Mouse (Mus musculus) cerebellum, adult 9-10 months (tissue): ENCODE measurements around the gene Cog8.

ENCODE experiments used
- DNase-seq: peaks from one replicate; pipeline ENCODE4 v3.0.0; 2022

The Cog8 gene

DNA sequence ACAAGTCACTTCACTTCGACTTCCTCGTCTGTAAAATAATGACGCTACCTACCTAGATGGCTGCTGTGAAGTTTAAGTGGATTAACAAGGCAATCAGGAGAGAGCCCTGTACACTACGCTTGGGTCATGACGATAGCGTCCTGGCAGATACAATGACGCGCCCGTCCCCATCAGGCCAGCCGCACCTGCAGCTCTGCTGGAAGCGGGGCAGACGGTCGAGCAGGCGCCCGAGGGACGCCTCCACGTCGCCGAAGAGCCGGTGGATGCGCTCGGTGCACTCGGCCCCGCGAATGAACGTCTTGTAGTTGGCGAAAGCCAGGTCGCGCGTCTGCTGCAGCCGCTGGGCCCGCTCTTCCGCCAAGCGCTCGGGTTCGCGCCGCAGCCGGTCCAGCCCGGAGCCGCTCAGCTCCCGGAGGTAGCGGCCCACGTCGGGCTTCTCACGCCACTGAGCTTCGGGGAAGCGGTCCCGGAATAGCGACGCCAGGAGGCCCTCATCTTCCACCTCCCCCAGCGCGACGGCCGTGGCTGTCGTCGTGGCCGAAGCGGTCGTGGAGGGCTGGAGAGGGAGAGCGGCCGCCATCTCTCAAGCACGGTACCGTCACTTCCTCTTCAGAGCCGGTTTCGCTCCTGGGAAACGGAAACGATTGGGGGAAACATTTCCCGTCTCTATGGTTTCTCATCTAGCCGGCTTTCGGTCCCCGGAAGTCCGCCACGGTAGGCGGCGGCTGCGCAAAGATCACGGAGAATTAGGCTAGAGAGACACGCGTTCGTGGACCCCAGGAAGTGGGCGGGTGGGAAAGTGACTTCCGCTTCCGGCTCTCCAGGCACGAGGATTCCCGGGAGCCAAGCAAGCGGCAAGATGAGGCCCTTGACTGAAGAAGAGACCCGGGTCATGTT is at the start of gene Cog8, which contains the start of gene Nip7:
TSS of gene Cog8 (minus strand) at position 614 of the 897 bp plus-strand sequence.
TSS of gene Nip7 (plus strand) at position 802 of the 897 bp plus-strand sequence.
- DNase-seq, result peak; percentile 97

DNA sequence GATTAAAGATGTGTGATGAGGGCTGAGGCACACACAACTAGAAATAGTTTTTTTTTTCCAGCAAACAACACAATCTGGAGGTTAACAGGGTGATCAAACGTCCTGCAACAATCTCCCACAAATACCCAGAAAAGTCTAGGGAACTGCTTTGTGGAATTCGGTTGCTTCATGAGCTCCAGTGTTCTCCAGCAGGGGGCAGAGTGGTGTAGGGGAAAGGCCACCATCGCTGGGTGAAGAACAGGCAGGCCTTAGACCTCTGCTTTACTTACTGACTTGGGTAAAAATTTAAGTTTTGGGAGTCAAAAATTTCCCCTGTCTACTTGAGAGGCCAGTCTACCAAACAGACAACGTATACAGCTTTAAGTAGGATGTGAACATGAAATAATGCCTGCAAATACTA is 48.1 kb upstream of the Cog8 start:
- DNase-seq, result peak; percentile 61

DNA sequence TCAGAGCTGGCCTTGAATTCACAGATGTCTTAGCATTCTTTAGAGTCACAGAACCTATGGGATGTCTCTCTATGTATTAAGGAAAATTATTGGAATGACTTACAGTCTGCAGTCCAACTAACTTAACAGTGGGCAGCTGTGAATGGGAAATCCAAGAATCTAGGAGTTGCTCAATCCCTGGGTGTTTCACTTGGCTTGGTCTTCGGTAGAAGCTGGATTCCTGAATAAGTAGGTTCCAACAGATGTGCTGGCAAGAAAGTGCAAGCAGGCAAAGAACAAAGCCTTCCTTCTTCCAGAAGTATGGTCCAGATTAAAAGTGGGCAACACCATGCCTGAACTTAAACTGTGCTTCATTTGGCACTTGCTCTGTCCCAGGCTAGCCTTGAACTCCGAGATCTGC is 44.1 kb upstream of the Cog8 start:
- no peak for DNase-seq

DNA sequence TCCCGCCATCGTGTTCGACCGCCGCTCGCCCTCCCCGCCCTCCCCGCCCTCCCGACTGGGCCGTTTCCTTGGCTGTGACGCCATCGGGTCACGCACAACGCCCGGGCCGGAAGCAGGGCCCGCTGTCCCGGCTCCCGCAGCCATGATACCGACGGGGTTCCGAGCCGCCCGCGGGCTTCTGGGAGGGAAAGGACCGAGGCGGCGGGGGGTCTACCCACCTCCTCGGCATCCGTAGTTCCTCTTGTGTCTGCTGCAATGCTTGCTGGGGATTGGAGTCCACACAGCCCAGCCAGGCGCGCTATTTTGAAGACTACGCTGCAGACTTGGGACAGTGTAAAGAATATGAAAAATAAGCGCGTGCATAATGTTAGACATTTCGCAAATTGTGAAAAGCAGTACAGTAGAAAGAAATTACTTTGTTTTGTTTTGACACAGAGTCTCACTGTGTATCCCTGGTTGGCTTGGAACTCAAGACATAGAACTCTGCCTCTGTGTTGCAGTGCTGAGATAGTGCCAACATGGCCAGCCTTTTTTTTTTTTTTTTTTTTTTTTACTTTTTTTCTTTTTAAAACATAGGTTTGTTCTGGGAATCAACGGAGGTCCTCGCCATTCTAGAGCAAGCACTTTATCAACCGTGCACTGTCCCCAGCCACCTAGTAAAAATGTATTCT is 40.0 kb upstream of the Cog8 start, which contains the start of gene Terf2:
TSS of gene Terf2 (minus strand) at position 182 of the 671 bp plus-strand sequence.
- DNase-seq, result peak; percentile 97

DNA sequence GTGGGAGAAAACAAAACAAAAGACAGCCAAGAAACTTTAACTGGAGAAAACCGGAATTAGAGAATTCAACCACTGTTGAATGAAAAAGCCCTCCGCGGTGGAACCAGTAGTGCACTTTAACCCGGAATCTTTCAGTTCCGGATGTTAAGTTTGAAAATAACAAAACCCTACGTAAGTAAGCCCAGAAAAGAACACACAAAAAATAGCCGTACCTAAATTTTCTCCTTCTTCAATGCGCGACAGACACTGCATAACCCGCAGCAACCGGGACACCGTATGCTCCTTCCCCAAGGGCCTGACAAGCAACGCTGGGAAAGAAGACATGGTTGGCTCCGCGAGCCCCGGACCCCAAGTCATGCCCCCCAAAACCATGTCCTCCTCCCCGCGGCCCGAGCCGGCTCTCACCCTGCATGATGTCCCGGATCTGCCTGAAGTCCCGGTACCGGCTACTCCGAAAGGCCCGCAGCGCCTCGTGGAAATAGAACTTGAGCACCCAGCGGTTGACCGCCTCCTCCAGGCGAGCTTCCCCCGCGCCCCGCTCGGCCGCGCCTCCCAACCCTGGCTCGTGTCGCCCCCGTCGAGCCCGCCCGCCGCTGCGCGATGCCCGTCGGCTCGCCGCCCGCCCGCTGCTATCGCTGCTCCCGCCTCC is 39.4 kb upstream of the Cog8 start:
- DNase-seq, result no peak

DNA sequence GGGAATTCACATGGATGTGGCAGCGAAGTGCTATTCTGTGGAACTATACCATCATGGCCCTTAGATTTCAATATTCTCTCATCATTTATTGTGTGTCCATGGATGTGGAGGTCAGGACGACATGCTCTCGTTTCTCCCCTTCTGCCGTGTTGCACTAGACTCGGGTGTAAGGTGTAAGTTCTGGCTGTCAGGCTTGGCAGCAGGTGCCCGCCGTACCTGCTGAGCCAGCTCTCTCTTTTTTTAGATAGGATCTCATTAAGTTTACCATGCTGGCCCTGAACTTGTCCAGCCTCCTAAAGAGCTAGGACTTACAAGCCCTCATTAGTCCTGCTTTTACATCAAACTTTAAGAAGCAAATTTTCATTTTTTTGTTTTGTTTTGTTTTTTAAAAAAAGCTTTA is 34.0 kb upstream of the Cog8 start:
- DNase-seq, result no peak

DNA sequence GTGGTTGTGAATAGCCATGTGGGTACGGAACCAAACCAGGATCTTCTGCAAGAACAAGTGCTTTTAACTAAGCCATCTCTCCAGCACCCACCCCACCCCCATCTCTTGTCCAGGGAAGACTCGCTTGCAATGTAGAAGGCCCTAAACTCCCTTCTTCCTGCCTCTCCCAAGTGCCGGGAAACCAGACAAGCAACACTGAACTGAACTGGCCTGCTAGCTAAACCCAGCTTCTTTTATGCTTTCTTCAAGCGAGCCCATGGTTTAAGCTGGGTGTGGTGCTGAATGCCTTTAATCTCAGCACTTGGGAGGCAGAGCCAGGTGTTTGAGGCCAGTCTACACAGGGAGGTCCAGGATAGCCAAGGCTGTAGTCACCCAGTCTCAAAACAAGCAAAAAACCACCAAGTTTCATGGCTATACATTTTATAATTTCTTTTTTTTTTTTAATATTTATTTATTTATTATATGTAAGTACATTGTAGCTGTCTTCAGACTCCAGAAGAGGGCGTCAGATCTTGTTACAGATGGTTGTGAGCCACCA is 32.1 kb upstream of the Cog8 start:
- no peak for DNase-seq

DNA sequence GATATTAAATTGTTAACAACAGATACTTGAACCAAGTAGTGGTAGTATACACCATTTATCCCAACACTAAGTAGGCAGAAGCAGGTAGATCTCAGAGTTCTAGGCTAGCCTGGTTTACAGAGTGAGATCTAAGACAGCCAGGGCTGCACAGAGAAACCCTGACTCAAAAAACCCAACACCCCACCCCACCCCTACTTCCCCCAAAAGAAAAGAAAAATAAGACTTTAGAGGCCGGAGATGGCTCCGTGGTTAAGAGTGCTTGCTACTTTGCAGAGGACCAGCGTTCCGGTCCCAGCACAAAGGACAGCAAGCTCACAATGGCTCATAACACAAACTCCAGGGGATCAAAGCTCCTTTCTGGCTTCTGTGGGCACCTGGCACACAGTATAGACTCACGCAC is 29.5 kb upstream of the Cog8 start:
- DNase-seq, result no peak

DNA sequence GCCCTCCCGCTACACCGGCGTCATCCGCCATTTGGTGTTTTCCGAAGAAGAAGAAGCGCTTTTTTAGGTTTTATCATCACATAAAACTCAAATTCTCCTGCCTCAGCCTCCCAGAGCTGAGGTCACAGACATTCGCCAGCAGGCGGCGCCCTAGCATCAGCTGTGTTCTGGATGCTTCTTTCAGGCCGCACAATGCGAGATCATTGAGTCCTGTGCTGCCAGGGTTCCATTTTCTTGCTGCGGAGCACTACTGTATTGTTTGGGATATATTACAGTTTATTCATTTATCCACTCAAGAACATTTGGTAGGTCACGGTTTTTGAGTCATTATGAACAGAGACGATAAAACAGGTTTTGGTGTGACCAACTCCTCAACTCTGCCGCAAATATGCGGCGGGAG is 28.9 kb upstream of the Cog8 start:
- DNase-seq, result no peak

DNA sequence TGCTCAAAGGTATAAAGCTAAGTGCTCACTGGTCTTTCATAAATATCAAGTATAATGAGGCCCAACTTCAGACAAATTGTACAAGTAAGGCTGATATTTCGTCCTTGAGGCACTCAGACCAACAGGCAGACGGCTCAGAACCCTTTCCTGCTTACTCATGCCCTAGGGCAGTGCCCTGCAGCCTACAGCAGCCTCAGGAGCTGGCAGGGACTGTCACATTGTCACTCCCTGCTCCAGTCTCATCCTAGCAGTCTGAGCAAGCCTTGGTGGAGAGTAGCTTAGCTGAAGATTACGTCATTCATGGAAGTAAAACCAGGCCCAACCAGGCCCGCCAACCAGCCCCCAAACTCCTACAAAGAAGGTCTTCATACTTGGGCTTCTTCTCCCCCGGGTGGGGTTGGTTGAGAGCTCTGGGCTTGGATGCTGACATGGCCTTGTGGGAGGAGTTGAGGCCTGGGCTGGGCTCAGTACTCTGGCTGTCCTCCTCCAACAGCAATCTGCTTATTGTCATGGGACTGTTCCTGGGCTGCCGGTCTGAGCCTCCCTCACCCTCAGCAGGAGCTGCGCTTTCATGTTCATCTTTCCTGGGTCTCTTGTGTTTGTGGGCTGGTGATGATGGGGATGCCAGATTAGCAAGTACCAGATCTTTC is 19.9 kb upstream of the Cog8 start:
- DNase-seq, result no peak

DNA sequence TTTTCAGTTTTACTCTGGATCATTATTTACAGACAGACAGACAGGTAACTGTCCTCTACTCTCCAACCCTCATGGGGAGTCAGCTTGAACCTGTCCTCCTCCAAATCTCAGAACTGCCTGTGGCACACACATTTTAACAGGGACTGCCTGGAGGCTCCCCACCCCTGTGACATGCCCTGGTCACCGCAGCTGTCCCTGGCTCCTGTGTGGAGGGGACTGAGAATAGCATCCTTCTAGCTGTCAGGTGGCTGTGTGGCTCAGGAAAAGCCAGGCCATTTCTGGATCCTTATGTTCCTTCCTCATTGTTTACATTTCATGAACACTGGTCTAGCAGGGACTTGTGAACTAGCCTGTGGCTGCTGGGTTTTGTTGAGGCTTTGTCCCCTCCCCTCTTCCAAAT is 17.6 kb upstream of the Cog8 start:
- DNase-seq, result no peak

DNA sequence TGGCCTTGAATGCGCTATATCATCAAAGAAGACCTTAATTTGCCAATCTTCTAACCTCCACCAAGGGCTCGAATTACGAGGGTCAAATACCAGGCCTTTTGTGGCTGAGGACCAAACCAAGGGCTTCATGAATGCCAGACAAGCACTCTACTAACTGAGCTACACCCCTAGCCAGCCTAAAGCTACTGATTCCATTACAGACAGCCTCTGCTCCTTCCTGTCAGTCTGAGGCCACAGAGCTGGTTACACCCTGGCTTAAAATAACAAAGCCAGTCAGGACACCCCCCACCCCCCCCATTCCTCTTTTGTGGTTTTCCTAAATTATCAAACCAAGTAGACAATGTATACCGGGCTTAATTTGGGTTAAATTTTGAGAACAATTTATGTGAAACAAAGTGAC is 17.2 kb upstream of the Cog8 start:
- no peak for DNase-seq

DNA sequence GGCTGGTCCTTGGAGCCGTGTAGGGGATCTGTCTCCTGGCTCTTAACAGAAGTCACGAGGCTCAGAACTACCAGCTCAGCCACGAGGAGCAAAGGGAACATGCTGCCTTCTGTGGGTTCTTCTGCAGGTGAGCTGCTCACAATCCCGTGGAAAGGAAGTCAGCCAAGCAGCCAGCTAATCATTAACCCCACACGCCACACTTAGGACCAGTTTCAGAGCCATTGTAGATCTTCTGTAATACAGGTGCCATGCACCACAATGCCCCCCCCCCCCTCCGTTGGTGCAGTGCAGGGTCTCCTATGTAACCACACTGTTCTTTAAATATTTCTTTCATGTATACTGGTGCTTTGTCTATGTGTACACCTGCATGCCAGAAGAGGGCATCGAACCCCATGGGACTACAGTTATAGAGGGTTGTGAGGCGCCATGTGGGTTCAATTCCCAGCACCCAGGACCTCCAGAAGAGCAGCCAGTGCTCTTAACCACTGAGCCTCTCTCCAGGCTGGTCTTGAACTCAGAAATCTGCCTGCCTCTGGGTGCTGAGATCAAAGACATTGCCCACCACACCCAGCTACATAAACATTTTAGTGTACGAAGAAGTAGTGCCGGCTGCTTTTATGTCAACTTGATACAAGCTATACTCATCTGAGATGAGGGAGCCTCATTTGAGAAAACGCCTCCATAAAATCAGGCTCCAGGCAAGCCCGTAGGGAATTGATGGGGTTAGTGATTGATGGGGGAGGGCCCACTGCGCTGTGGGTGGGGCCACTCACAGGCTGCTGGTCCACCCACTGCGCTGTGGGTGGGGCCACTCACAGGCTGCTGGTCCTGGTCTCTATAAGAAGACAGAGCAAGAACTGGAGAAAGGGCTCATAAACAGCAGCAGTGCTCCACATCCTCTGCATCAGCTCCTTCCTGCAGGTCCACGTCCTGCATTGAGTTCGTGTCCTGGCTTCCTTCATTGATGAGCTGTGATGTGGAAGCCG is 9.3 kb upstream of the Cog8 start, which contains the start of gene Tmed6:
TSS of gene Tmed6 (minus strand) at position 134 of the 986 bp plus-strand sequence.
- no peak for DNase-seq

DNA sequence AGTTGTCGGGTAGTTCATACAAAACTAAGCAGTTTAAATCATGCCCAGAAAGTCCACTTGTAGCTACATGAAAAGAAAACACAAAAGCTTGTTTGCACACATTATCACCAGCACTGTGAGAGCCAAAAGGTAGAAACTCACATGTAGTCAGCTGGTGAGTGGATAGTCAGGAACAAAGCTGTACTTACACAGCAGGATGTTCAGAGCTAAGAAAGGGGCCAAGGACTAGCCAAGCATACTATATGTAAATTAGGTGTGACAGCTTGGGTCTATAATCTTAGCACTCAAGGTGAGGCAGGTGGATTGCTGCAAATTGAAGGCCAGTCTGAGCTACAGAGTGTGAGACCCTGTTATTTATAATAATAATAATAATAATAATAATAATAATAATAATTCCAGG is 6.1 kb upstream of the Cog8 start:
- no peak for DNase-seq

DNA sequence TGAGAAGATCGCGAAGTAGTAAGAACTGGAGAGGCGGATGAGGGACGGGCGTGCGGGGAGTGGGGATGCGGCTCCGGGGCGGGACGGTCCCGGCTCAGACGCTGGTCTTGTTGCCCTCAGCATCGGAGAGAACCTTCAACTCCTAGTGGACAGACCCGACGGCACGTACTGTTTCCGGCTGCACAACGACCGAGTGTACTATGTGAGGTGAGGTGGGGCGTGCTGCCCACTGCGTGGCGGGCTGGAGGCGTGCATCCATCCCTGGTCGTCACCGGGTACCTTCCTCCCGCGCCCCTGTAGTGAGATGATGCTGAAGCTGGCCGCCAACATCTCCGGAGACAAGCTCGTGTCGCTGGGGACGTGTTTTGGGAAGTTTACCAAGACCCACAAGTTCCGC is 482 bp upstream of the Cog8 start:
- DNase-seq, result no peak

DNA sequence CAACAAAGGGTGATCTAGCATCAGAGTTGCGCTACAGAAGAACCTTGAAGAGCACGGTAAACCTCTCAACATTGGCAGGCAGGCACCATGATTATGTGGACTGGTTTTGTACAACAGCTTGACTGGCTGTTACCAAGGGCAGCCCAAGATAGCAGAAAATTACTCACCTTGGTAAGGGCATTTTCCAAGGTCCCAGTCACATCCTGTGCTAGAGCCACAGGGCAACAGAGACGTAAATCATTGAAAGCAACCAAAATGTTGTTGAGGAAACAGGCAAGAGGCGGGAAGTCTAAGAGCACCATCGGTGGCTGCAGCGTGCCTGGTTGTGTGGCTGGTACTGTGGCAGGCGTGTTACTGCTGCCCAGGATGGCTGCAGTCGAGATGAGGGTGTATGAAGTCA is 4.4 kb downstream of the Cog8 start:
- DNase-seq, result no peak

DNA sequence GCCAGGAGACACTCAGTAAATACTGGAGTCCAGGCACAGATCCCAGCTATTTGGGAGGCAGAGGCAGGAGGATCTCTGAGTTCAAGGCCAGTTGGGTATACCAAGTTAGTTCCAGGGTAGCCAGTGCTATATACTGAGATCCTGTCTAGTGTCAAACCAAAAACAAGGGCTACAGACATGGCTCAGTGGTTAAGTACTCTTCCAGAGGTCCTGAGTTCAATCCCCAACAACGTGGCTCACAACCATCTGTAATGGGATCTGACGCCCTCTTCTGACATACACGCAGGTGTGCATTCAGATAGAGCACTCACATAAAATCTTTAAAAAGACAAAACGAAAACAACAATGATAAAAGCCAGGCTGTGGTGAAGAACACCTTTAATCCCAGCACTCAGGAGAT is 7.0 kb downstream of the Cog8 start:
- no peak for DNase-seq

DNA sequence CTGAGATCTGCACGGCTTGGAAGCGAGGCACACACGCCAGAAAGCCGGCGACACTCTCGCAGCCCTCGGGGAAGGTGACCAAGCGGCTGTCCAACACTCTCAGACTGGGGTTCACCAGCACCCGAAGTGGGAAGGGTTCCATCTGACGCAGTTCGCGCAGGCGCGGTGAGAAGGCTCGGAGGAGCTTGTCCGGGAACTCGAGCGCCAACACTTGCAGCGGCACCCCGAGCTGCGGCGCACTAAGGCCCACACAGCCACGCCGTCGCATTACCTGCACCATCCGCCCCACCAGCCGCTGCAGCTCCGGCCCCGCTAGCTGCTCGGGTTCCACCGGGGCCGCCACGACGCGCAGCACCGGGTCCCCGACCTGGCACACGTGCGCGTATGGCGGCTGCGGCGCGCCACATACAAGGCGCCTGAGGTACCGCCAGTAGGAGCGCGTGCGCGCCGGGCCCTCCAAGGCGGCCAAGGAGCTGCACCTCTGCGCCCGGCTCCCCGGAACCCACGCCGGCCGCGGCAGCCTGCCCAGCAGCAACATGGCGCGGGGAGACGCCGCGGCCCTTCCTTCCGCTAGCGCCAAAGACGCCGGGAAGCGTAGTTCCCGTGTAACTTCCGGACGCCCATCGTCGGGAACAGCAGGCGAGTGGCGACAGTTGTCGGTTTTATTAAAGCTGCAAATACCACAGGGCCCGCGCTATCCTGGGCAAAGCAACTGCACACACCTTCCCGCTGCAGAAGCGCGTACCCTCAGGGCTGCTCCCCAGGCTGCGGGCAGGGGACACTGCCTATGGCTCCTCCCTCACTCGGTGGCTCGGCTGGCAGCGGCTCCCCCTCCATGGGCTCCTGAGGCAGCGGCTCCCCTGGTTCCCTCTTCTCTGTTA is 8.2 kb downstream of the Cog8 start, which contains the start of gene Pdf:
TSS of gene Pdf (minus strand) at position 554 of the 881 bp plus-strand sequence.
- DNase-seq, result peak; percentile 85

DNA sequence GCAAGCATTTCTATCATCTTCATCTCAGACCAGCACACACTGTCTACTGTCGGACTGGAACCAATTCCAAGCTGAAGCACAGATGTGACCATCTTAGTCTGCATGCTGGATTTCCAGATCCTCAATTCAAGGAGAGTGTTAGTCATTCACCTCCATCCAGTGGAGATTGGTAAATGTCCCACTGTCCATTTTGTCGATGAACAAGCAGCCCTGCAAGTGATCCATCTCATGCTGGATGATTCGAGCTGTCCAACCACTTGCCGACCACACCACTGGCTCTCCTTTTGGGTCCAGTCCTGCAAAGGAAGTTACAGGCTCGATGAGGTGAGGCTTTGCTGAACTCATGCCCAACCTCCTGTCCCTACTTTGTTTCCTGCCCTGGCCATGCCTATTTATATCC is 9.5 kb downstream of the Cog8 start:
- DNase-seq, result no peak

DNA sequence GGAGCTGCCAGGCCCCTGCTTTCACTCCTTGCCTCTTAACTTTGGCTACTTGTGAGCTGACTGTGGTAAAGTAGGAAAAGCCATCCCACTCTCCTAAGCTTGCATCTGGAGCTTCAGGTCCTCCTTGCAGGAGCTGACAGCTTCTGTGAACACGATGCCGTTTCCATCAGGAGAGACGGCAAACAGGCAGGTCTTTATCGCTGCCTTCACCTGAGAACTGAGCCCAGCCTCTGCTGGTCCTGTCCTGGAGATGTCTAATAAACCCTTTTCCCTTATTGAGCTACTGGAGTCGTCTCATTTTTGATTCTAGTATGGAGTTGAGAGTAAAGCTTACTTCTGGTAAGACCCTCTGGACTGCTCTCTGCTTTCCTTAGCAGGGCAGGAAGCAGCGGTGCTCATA is 11.0 kb downstream of the Cog8 start:
- no peak for DNase-seq
